8 mouse cellular contexts compared by ENCODE assay signal in the genomic region with DNA sequence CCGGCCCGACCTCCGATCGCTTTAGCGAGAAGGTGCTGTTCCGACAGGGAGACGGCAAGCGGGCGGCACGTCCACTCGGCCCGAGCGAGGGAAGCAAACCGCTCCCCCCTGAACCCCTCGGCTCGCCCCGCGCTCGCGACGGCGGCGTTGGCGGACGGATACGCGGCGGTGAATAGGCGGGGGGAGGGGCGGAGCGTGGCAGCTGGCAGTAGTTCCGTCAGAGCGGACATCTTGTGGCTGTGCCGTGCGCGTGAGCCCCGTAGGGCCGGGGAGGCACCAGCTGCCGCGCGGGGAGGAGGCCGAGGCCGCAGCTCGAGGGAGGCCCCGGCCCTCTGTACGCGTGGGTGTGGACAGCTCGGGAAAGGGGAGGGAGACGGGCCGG. TPM values are rescaled to one million over a fixed set of nuclear protein-coding genes. Genes with fewer than 3 reads are reported as not detected.
DNase-seq lines count a peak whose midpoint lies in the region; ATAC-seq and TF ChIP-seq lines count a peak whose summit lies in the region.

No protein-coding gene starts in this region.

- H3K9ac ChIP-seq in CH12.LX (ENCODE audit: insufficient read depth, low read depth): peak overlapping the region; percentile 98
- H3K9ac ChIP-seq in forebrain, embryonic 14.5 days (ENCODE audit: low read length): peak overlapping the region; percentile 97
- H3K9ac ChIP-seq in neural tube, embryonic 15.5 days (replicated peaks): peak overlapping the region; percentile 88

- DNase-seq in CH12.LX (ENCODE audit: extremely low read depth): peak; percentile 89
- peak; percentile 95 for DNase-seq in cerebellum, adult 11 months
- DNase-seq in forebrain, embryonic 14.5 days (ENCODE audit: low spot score): peak; percentile 94
- DNase-seq in heart, postnatal 14 days: peak; percentile 94 to 97
- DNase-seq in layer of hippocampus, adult 11-12 months (ENCODE audit: low spot score): peak; percentile 93
- DNase-seq in lung, adult 2 months: peak; percentile 97
- DNase-seq in testis, postnatal 10 days (ENCODE audit: low spot score): peak; percentile 98

- peak; percentile 71 for TF ChIP-seq POLR2A in CH12.LX (IDR thresholded peaks at IDR 0.05; ENCODE audit: low read depth, low read length)
- peak; percentile 80; the same call in 1 of the 2 replicates for TF ChIP-seq POLR2A in lung, adult 2 months (IDR thresholded peaks at IDR 0.05; ENCODE audit: borderline replicate concordance, extremely low read depth, low read depth, low read length)

- under 1% methylated on average over 43 of the region's 50 CpGs for WGBS in forebrain, embryonic 14.5 days
- WGBS in lung, adult 2 months: under 1% methylated on average over 50 of the region's 50 CpGs
- WGBS in neural tube, embryonic 15.5 days: 0% methylated on average over 34 of the region's 50 CpGs

- peaks cover 0 to 36% of the 10 kb centered on the region in 2 experiments; a peak in 2 of 4 replicates for H3K4me1 ChIP-seq in CH12.LX (ENCODE audit: control insufficient read depth in 1 of 2, insufficient read depth in 2 of 2)
- H3K4me1 ChIP-seq in forebrain, embryonic 14.5 days (ENCODE audit: control insufficient read depth, insufficient read depth, low read length): peaks cover 10% of the 10 kb centered on the region
- peaks cover 7% of the 10 kb centered on the region for H3K4me1 ChIP-seq in lung, adult 2 months (ENCODE audit: control insufficient read depth, insufficient read depth, low read length)
- peaks cover 33% of the 10 kb centered on the region for H3K4me1 ChIP-seq in neural tube, embryonic 15.5 days

- H3K9me3 ChIP-seq in CH12.LX (replicated peaks; ENCODE audit: low read length): no peaks in the 10 kb centered on the region
- H3K9me3 ChIP-seq in forebrain, embryonic 14.5 days (replicated peaks; ENCODE audit: control insufficient read depth, low read length): no peaks in the 10 kb centered on the region
- H3K9me3 ChIP-seq in neural tube, embryonic 15.5 days (replicated peaks): no peaks in the 10 kb centered on the region

- H3K27me3 ChIP-seq in CH12.LX (replicated peaks): no peaks in the 10 kb centered on the region
- H3K27me3 ChIP-seq in forebrain, embryonic 14.5 days (replicated peaks; ENCODE audit: control insufficient read depth, insufficient read depth, low read length): no peaks in the 10 kb centered on the region
- H3K27me3 ChIP-seq in neural tube, embryonic 15.5 days (replicated peaks): no peaks in the 10 kb centered on the region

- H3K79me2 ChIP-seq in CH12.LX (replicated peaks; ENCODE audit: control insufficient read depth, extremely low read depth, insufficient read depth, poor library complexity, severe bottlenecking): peaks cover 31% of the 10 kb centered on the region

- no peak for TF ChIP-seq RAD21 in CH12.LX (IDR thresholded peaks at IDR 0.05; ENCODE audit: low read depth, low read length)

- H3K4me2 ChIP-seq in CH12.LX (ENCODE audit: insufficient read depth, low read depth, poor library complexity, severe bottlenecking): no peak overlapping the region
- peak overlapping the region; percentile 96 for H3K4me2 ChIP-seq in forebrain, embryonic 14.5 days (ENCODE audit: low read length)
- peak overlapping the region; percentile 89 for H3K4me2 ChIP-seq in neural tube, embryonic 15.5 days

- in situ Hi-C loops in CH12.LX (cut with MboI; ENCODE audit: low pct_ligation_motif_present, low pct_unique_long_range_greater_than_20kb, low sequenced_read_pairs): no loop called here

- no peak for TF ChIP-seq CTCF in CH12.LX (conservative IDR thresholded peaks at IDR 0.05 in 1 of 2, IDR thresholded peaks at IDR 0.05 in 1 of 2; ENCODE audit: low read depth in 2 of 2, low read length in 2 of 2)
- TF ChIP-seq CTCF in lung, adult 2 months (IDR thresholded peaks at IDR 0.05; ENCODE audit: insufficient read depth, low read length): no peak

- intact Hi-C loops in heart, postnatal 14 days (cut with DNase I): loop anchor here (2.0 to 5.0 kb wide), 3 partner anchors 16 to 254 kb away; a partner anchor contains a TSS

- TF ChIP-seq EP300 in CH12.LX (IDR thresholded peaks at IDR 0.05; ENCODE audit: low read length): no peak

- peak overlapping the region; percentile 96 for H3K27ac ChIP-seq in CH12.LX (ENCODE audit: insufficient read depth, low read depth)
- peak overlapping the region; percentile 100 for H3K27ac ChIP-seq in forebrain, embryonic 14.5 days (ENCODE audit: low read depth, low read length)
- peak overlapping the region; percentile 99 for H3K27ac ChIP-seq in neural tube, embryonic 15.5 days (replicated peaks)

- peak; percentile 82 for ATAC-seq in forebrain, embryonic 14.5 days
- peak; percentile 81 for ATAC-seq in neural tube, embryonic 15.5 days (ENCODE audit: low FRiP score)

- H3K36me3 ChIP-seq in CH12.LX (replicated peaks in 1 of 2; ENCODE audit: control insufficient read depth in 1 of 2, insufficient read depth in 1 of 2, low read length in 1 of 2): peaks cover 7 to 42% of the 10 kb centered on the region in 2 experiments
- 0 out of 2 replicates have a peak, but pooled peaks cover 4% of the 10 kb centered on the region for H3K36me3 ChIP-seq in forebrain, embryonic 14.5 days (ENCODE audit: control insufficient read depth, insufficient read depth, low read length)
- H3K36me3 ChIP-seq in neural tube, embryonic 15.5 days: 0 out of 2 replicates have a peak, but pooled peaks cover 2% of the 10 kb centered on the region

- dilution Hi-C loops in CH12.LX (cut with MboI; ENCODE audit: extremely low pct_ligation_motif_present, extremely low pct_unique_long_range_greater_than_20kb, low sequenced_read_pairs): no loop called here

- peak overlapping the region; percentile 81 to 94 (median 83) for H3K4me3 ChIP-seq in CH12.LX (replicated peaks in 1 of 3; ENCODE audit: low read depth in 2 of 3, low read length in 2 of 3, poor library complexity in 1 of 3)
- H3K4me3 ChIP-seq in forebrain, embryonic 14.5 days (ENCODE audit: low read depth, low read length): peak overlapping the region; percentile 79
- peak overlapping the region; percentile 98 for H3K4me3 ChIP-seq in lung, adult 2 months (replicated peaks; ENCODE audit: extremely low read depth, low read depth, low read length)
- H3K4me3 ChIP-seq in neural tube, embryonic 15.5 days (replicated peaks): peak overlapping the region; percentile 91

TF ChIP-seq in CH12.LX, 34 proteins besides CTCF, POLR2A, EP300 and RAD21 (continues in another document):
- TF ChIP-seq PAX5 (IDR thresholded peaks at IDR 0.05; ENCODE audit: low read length) (no peak), ETS1 (conservative IDR thresholded peaks at IDR 0.05; ENCODE audit: low read depth, low read length) (peak; percentile 5; the same call in 1 of the 2 replicates), ZMIZ1 (IDR thresholded peaks at IDR 0.05; ENCODE audit: low read depth, low read length) (peak; percentile 91; the same call in 1 of the 2 replicates), MAX (IDR thresholded peaks at IDR 0.05; ENCODE audit: low read length) (no peak; the same call in 1 of the 2 replicates), ZKSCAN1 (IDR thresholded peaks at IDR 0.05; ENCODE audit: borderline replicate concordance, low read depth, low read length) (no peak; the same call in 1 of the 2 replicates), SMC3 (IDR thresholded peaks at IDR 0.05; ENCODE audit: low read depth, low read length) (no peak), KAT2A (IDR thresholded peaks at IDR 0.05; ENCODE audit: insufficient replicate concordance, low read length) (peak; percentile 89), CHD2 (IDR thresholded peaks at IDR 0.05; ENCODE audit: low read length) (no peak), JUND (conservative IDR thresholded peaks at IDR 0.05; ENCODE audit: low read depth, low read length) (no peak), MAZ (IDR thresholded peaks at IDR 0.05; ENCODE audit: low read depth, low read length) (no peak), MYC (IDR thresholded peaks at IDR 0.05; ENCODE audit: low read depth, low read length) (no peak; the same call in 1 of the 2 replicates), TBP (conservative IDR thresholded peaks at IDR 0.05; ENCODE audit: low read depth, low read length) (no peak), ELF1 (IDR thresholded peaks at IDR 0.05; ENCODE audit: low read depth, low read length) (no peak), USF2 (conservative IDR thresholded peaks at IDR 0.05; ENCODE audit: low read depth, low read length) (no peak), JUN (IDR thresholded peaks at IDR 0.05; ENCODE audit: insufficient read depth, low read depth, low read length) (no peak), ZNF384 (IDR thresholded peaks at IDR 0.05; ENCODE audit: low read depth, low read length) (no peak), USF1 (IDR thresholded peaks at IDR 0.05; ENCODE audit: low read depth, low read length) (no peak), HCFC1 (IDR thresholded peaks at IDR 0.05; ENCODE audit: low read depth, low read length) (no peak), UBTF (IDR thresholded peaks at IDR 0.05; ENCODE audit: low read depth, low read length) (no peak; the same call in 1 of the 2 replicates), IRF4 (IDR thresholded peaks at IDR 0.05; ENCODE audit: low read depth, low read length) (no peak; the same call in 1 of the 2 replicates)

RNA-seq across cellular contexts. Expression of a gene that starts 0.6 kb away (rescaled TPM):
- total RNA-seq in CH12.LX (2012; rRNA removed): 590 and 839 TPM in 2 replicates
- 1,791 and 1,803 TPM in 2 replicates for total RNA-seq in CH12.LX (2014; rRNA removed)
- 1,178 and 1,222 TPM in 2 replicates for polyA plus RNA-seq in CH12.LX (2012; ENCODE audit: insufficient read length, low read depth)
- polyA plus RNA-seq in forebrain, embryonic 14.5 days (2014; fragmentation: Nextera tagmentation; extraction: Ambion mirVana): 473 and 475 TPM in 2 replicates
- total RNA-seq in heart, postnatal 14 days (2021): 100 to 1,000 TPM; 292 to 344 TPM
- polyA plus RNA-seq in lung, adult 2 months (2012; rRNA removed): 287 and 312 TPM in 2 replicates
- 331 and 389 TPM in 2 replicates for polyA plus RNA-seq in neural tube, embryonic 15.5 days (2015; fragmentation: Nextera tagmentation; extraction: Ambion mirVana)

RNA-seq across cellular contexts. Expression of a gene that starts 14.8 kb away (rescaled TPM):
- total RNA-seq in CH12.LX (2012; rRNA removed) (36.4 and 39.4 TPM in 2 replicates), CH12.LX (2014; rRNA removed) (62.0 and 70.8 TPM in 2 replicates)
- polyA plus RNA-seq in CH12.LX (2012; ENCODE audit: insufficient read length, low read depth): 58.2 and 65.5 TPM in 2 replicates
- 42.5 and 49.5 TPM in 2 replicates for polyA plus RNA-seq in forebrain, embryonic 14.5 days (2014; fragmentation: Nextera tagmentation; extraction: Ambion mirVana)
- total RNA-seq in heart, postnatal 14 days (2021): 10 to 100 TPM; 43.0 to 45.7 TPM
- polyA plus RNA-seq in lung, adult 2 months (2012; rRNA removed): 14.1 and 19.3 TPM in 2 replicates
- 67.1 and 69.0 TPM in 2 replicates for polyA plus RNA-seq in neural tube, embryonic 15.5 days (2015; fragmentation: Nextera tagmentation; extraction: Ambion mirVana)

RNA-seq across cellular contexts. Expression of a gene that starts 46.9 kb away (rescaled TPM):
- 32.3 and 35.2 TPM in 2 replicates for total RNA-seq in CH12.LX (2012; rRNA removed)
- total RNA-seq in CH12.LX (2014; rRNA removed): 30.9 and 36.4 TPM in 2 replicates
- 29.8 and 31.5 TPM in 2 replicates for polyA plus RNA-seq in CH12.LX (2012; ENCODE audit: insufficient read length, low read depth)
- polyA plus RNA-seq in forebrain, embryonic 14.5 days (2014; fragmentation: Nextera tagmentation; extraction: Ambion mirVana): 4.1 and 4.4 TPM in 2 replicates
- 10 to 100 TPM; 18.0 to 19.3 TPM for total RNA-seq in heart, postnatal 14 days (2021)
- 6.3 and 9.8 TPM in 2 replicates for polyA plus RNA-seq in lung, adult 2 months (2012; rRNA removed)
- polyA plus RNA-seq in neural tube, embryonic 15.5 days (2015; fragmentation: Nextera tagmentation; extraction: Ambion mirVana): 7.4 and 8.8 TPM in 2 replicates

Comparison
In these comparisons a context has a peak if more than half of its experiments do, and no peak if none do; other contexts are left out.
1. Peak in every context shown above with its lines: DNase-seq, ATAC-seq, H3K4me3 ChIP-seq and H3K27ac ChIP-seq.